Mouse (Mus musculus): ENCODE results near the gene Gadd45a.

DNA sequence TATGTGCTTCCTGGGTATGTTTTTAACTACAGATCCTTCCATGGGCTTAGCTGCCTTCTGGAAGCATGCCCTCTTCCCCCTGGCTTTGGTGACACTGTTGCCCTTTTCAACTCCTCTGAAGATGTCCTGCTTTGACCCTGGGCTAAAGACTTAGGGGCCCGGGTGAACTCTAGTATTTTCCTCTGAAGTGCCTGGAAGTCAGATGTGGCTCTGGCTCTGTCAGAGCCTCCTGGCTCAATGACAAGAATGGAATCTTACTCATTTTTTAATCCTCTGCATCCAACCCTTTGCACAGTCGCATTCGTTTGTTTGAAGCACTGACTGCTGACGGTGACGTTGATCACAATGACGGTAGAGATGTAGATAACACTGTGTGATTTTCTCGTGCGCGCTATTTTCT is 45.0 kb downstream of the Gadd45a start:
- TF ChIP-seq MAX (IDR thresholded peaks at IDR 0.05; ENCODE audit: low read depth) (no peak), POLR2A (IDR thresholded peaks at IDR 0.05; ENCODE audit: insufficient read length, low read depth) (no peak), REST (IDR thresholded peaks at IDR 0.05; ENCODE audit: insufficient read depth, insufficient read length) (no peak), POLR2AphosphoS2 (IDR thresholded peaks at IDR 0.05; ENCODE audit: insufficient read length, low read depth) (no peak), USF1 (IDR thresholded peaks at IDR 0.05; ENCODE audit: low read depth) (no peak), MYOG (IDR thresholded peaks at IDR 0.05; ENCODE audit: control insufficient read depth in 1 of 3, insufficient read depth in 1 of 3, insufficient read length in 2 of 3, low read depth in 2 of 3) (no peak), TCF12 (IDR thresholded peaks at IDR 0.05; ENCODE audit: insufficient read depth, poor library complexity, severe bottlenecking) (no peak), E2F4 (IDR thresholded peaks at IDR 0.05; ENCODE audit: insufficient read depth) (no peak), CEBPB (IDR thresholded peaks at IDR 0.05; ENCODE audit: insufficient read depth, poor library complexity, severe bottlenecking) (no peak), MYOD1 (IDR thresholded peaks at IDR 0.05; ENCODE audit: control insufficient read depth in 1 of 3, insufficient read length in 2 of 3, low read depth in 2 of 3) (no peak), TCF3 (IDR thresholded peaks at IDR 0.05; ENCODE audit: insufficient read length, low read depth) (no peak)

All from myocyte (in vitro differentiated cells).